Mouse (Mus musculus) liver, embryonic 12.5 days (tissue): ENCODE data around the gene Map4k1. TPM values are rescaled to one million over a fixed set of nuclear protein-coding genes. Genes with fewer than 3 reads are reported as not detected.

Experiments used
- ATAC-seq: fragments of 200-750 bp; cut with Nextera tagmentation; 2 replicates; pipeline ENCODE4 v1.8.0; 2017; ENCODE audit warnings: moderate number of reproducible peaks, mild to moderate bottlenecking, moderate library complexity
- H3K27ac ChIP-seq: fragments of 300-500 bp; sonication (generic); 2 replicates; pipeline ENCODE4 v1.5.1; 2016; ENCODE audit warnings: mild to moderate bottlenecking
- H3K27me3 ChIP-seq: fragments of 300-500 bp; sonication (generic); replicated peaks from 2 replicates; pipeline ENCODE4 v1.6.1; 2016; ENCODE audit warnings: mild to moderate bottlenecking, moderate library complexity
- H3K36me3 ChIP-seq: fragments of 300-500 bp; sonication (generic); 2 replicates; pipeline ENCODE4 v1.6.1; 2016; ENCODE audit warnings: mild to moderate bottlenecking, moderate library complexity
- H3K4me1 ChIP-seq: fragments of 300-500 bp; sonication (generic); 2 replicates; pipeline ENCODE4 v1.6.1; 2016
- H3K4me2 ChIP-seq: fragments of 300-500 bp; sonication (generic); 2 replicates; pipeline ENCODE4 v1.6.1; 2016; ENCODE audit warnings: mild to moderate bottlenecking, moderate library complexity
- H3K4me3 ChIP-seq: fragments of 300-500 bp; sonication (generic); 2 replicates; pipeline ENCODE4 v1.5.1; 2016; ENCODE audit warnings: mild to moderate bottlenecking, moderate library complexity
- H3K9ac ChIP-seq: fragments of 300-500 bp; sonication (generic); 2 replicates; pipeline ENCODE4 v1.6.1; 2016; ENCODE audit warnings: mild to moderate bottlenecking, moderate library complexity
- H3K9me3 ChIP-seq: fragments of 300-500 bp; sonication (generic); replicated peaks from 2 replicates; pipeline ENCODE4 v1.6.1; 2016; ENCODE audit warnings: mild to moderate bottlenecking, moderate library complexity
- WGBS: fragments of 180-500 bp; shearing (Covaris S2); methylation state at CpG from one replicate; pipeline ENCODE4 v1.1.7; 2016; ENCODE audit not compliant: insufficient replicate concordance; 5-methylcytosine and 5-hydroxymethylcytosine counted together
- microRNA-seq: library from miRNA; unstranded; fragments of <30 nt; microRNA quantifications from one replicate; pipeline ENCODE4, GENCODE M21; 2017
- polyA plus RNA-seq: library from polyadenylated mRNA; unstranded; fragments of >200 nt; fragmentation: Nextera tagmentation; extraction: Ambion mirVana; gene quantifications from 2 replicates; pipeline ENCODE4 v1.2.1, GENCODE M21; 2016

Gene Map4k1
- polyA plus RNA-seq, 1 experiment from 2014 or later = 33.3 TPM

- Histone ChIP-seq H3K27ac (no peak overlapping the region), H3K36me3 (no peaks in the 10 kb centered on the region), H3K4me1 (0 out of 2 replicates have a peak, but pooled peaks cover 5% of the 10 kb centered on the region), H3K9me3 (no peaks in the 10 kb centered on the region), H3K4me3 (no peak overlapping the region), H3K9ac (no peak overlapping the region), H3K27me3 (peaks cover 66% of the 10 kb centered on the region), H3K4me2 (no peak overlapping the region)
- 5% methylated on average over 19 of the region's 19 CpGs for WGBS
- ATAC-seq = no peak
Observed at GRCm38 (mm10) chr7:29052821-29053220, 71.0 kb downstream of the Map4k1 start.

Small RNAs within 50 kb of the gene (microRNA-seq; reads per million reads assigned to microRNA genes)
- not detected for gene Gm44408

Other genes with a start within 250 kb of the Map4k1 start
- 122 and 123 TPM in 2 replicates for gene Mrps12, start 240.2 kb upstream of the Map4k1 start, polyA plus RNA-seq
- 20.4 and 22.3 TPM in 2 replicates for gene Sars2, start 240.1 kb upstream of the Map4k1 start, polyA plus RNA-seq
- not detected in 2 replicates for gene Ccer2, start 225.9 kb upstream of the Map4k1 start, polyA plus RNA-seq
- gene Sirt2, start 215.3 kb upstream of the Map4k1 start, polyA plus RNA-seq = 28.5 and 29.0 TPM in 2 replicates
- gene Nfkbib, start 214.5 kb upstream of the Map4k1 start, polyA plus RNA-seq = 41.6 and 43.1 TPM in 2 replicates
- 14.5 and 16.1 TPM in 2 replicates for gene Rinl, start 193.1 kb upstream of the Map4k1 start, polyA plus RNA-seq
- gene Hnrnpl, start 173.5 kb upstream of the Map4k1 start, polyA plus RNA-seq = 186 and 188 TPM in 2 replicates
- 72.3 and 73.6 TPM in 2 replicates for gene Ech1, start 156.8 kb upstream of the Map4k1 start, polyA plus RNA-seq
- gene Lgals4, start 148.2 kb upstream of the Map4k1 start, polyA plus RNA-seq = 2.7 and 3.6 TPM in 2 replicates
- gene Lgals7, start 118.2 kb upstream of the Map4k1 start, polyA plus RNA-seq = 0.25 TPM in 1 of 2 replicates, not detected in the other
- 0.12 and 0.13 TPM in 2 replicates for gene Capn12, start 100.6 kb upstream of the Map4k1 start, polyA plus RNA-seq
- 165 and 166 TPM in 2 replicates for gene Actn4, start 19.7 kb upstream of the Map4k1 start, polyA plus RNA-seq
- gene Eif3k, start 186 bp upstream of the Map4k1 start, polyA plus RNA-seq = 325 and 336 TPM in 2 replicates
- 0.33 and 0.38 TPM in 2 replicates for gene Ryr1, start 143.1 kb downstream of the Map4k1 start, polyA plus RNA-seq
- 0.38 and 0.79 TPM in 2 replicates for gene Rasgrp4, start 152.8 kb downstream of the Map4k1 start, polyA plus RNA-seq
- 12.4 and 12.5 TPM in 2 replicates for gene Fam98c, start 174.2 kb downstream of the Map4k1 start, polyA plus RNA-seq
- gene Ggn, start 188.2 kb downstream of the Map4k1 start, polyA plus RNA-seq = 0.07 and 0.26 TPM in 2 replicates
- gene Spred3, start 188.4 kb downstream of the Map4k1 start, polyA plus RNA-seq = 0.72 TPM in 2 replicates
- 170 and 180 TPM in 2 replicates for gene Psmd8, start 198.7 kb downstream of the Map4k1 start, polyA plus RNA-seq
- 0.26 and 0.48 TPM in 2 replicates for gene Catsperg1, start 232.0 kb downstream of the Map4k1 start, polyA plus RNA-seq